Mouse (Mus musculus): ENCODE results near the gene Acsbg2.

- TF ChIP-seq CTCF (IDR thresholded peaks at IDR 0.05; ENCODE audit: borderline replicate concordance, insufficient read depth, low read length) (no peak), POLR2A (IDR thresholded peaks at IDR 0.05; ENCODE audit: low read depth, low read length) (no peak)
Measured at GRCm38 (mm10) chr17:56829171-56829570, 45.1 kb downstream of the Acsbg2 start.

Measured in embryonic fibroblast, embryonic 13.5 days (primary cell).